Mouse (Mus musculus): ENCODE data around the gene Dnajc15. TPM values are rescaled to one million over a fixed set of nuclear protein-coding genes. Genes with fewer than 3 reads are reported as not detected.

The Dnajc15 gene
- polyA plus RNA-seq, 1 experiment from 2014 or later: 129 TPM

- Histone ChIP-seq H3K9me3 (replicated peaks; ENCODE audit: control insufficient read depth, low read length) (no peaks in the 10 kb centered on the region), H3K4me3 (ENCODE audit: low read depth, low read length) (no peak overlapping the region), H3K27me3 (ENCODE audit: control insufficient read depth, insufficient read depth, low read length) (no peaks in the 10 kb centered on the region), H3K4me1 (ENCODE audit: control insufficient read depth, insufficient read depth, low read length) (no peaks in the 10 kb centered on the region), H3K36me3 (replicated peaks; ENCODE audit: control insufficient read depth, insufficient read depth, low read depth, low read length) (no peaks in the 10 kb centered on the region), H3K9ac (replicated peaks; ENCODE audit: low read length) (no peak overlapping the region), H3K27ac (replicated peaks; ENCODE audit: low read depth, low read length) (no peak overlapping the region), H3K4me2 (ENCODE audit: low read depth, low read length) (no peak overlapping the region)
- ATAC-seq (replicated peaks; ENCODE audit: insufficient number of reproducible peaks, low FRiP score, low TSS enrichment, low read depth) (no peak), DNase-seq (ENCODE audit: low spot score) (no peak)
Observed at GRCm38 (mm10) chr14:77832359-77832758, 42.6 kb downstream of the Dnajc15 start.

GRCm38 (mm10) chr14:77831936-77832335, 43.0 kb downstream of the Dnajc15 start:
- no peak for DNase-seq (ENCODE audit: low spot score)
- no peak overlapping the region for H3K4me3 ChIP-seq (ENCODE audit: low read depth, low read length)
- no peak overlapping the region for H3K27ac ChIP-seq (replicated peaks; ENCODE audit: low read depth, low read length)
- H3K27me3 ChIP-seq (ENCODE audit: control insufficient read depth, insufficient read depth, low read length): no peaks in the 10 kb centered on the region
- no peak overlapping the region for H3K4me2 ChIP-seq (ENCODE audit: low read depth, low read length)
- no peak for ATAC-seq (replicated peaks; ENCODE audit: insufficient number of reproducible peaks, low FRiP score, low TSS enrichment, low read depth)
- 93% methylated on average over 4 of the region's 4 CpGs for WGBS
- H3K9ac ChIP-seq (replicated peaks; ENCODE audit: low read length): no peak overlapping the region
- no peaks in the 10 kb centered on the region for H3K36me3 ChIP-seq (replicated peaks; ENCODE audit: control insufficient read depth, insufficient read depth, low read depth, low read length)
- H3K4me1 ChIP-seq (ENCODE audit: control insufficient read depth, insufficient read depth, low read length): no peaks in the 10 kb centered on the region
- no peaks in the 10 kb centered on the region for H3K9me3 ChIP-seq (replicated peaks; ENCODE audit: control insufficient read depth, low read length)

DNA sequence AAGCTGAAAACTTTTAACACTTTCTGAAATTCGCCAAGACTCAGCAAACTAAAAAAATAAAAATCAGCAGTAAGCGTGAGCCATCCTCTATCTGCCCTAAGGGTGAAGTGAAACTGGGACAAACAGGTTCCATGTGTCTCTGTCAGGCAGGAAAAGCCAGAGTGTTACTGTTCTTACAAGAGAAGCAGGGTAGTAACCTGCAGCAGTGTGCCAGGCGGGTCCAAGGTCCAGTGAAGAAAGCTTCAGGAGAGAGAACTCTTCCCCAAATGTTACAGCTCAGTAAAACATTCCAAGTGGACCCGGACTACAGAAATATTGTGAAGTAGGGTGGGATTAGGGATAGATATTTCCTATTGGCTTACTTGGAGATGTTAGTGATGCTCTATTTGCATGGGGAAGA, 45.3 kb downstream of the Dnajc15 start:
- Histone ChIP-seq H3K4me2 (ENCODE audit: low read depth, low read length) (no peak overlapping the region), H3K9ac (replicated peaks; ENCODE audit: low read length) (no peak overlapping the region), H3K36me3 (replicated peaks; ENCODE audit: control insufficient read depth, insufficient read depth, low read depth, low read length) (no peaks in the 10 kb centered on the region), H3K4me3 (ENCODE audit: low read depth, low read length) (no peak overlapping the region), H3K9me3 (replicated peaks; ENCODE audit: control insufficient read depth, low read length) (no peaks in the 10 kb centered on the region), H3K4me1 (ENCODE audit: control insufficient read depth, insufficient read depth, low read length) (no peaks in the 10 kb centered on the region), H3K27ac (replicated peaks; ENCODE audit: low read depth, low read length) (no peak overlapping the region), H3K27me3 (ENCODE audit: control insufficient read depth, insufficient read depth, low read length) (no peaks in the 10 kb centered on the region)
- no peak for DNase-seq (ENCODE audit: low spot score)
- ATAC-seq (replicated peaks; ENCODE audit: insufficient number of reproducible peaks, low FRiP score, low TSS enrichment, low read depth): no peak
- WGBS: 78% methylated on average over 4 of the region's 4 CpGs

- Histone ChIP-seq H3K4me1 (ENCODE audit: control insufficient read depth, insufficient read depth, low read length) (no peaks in the 10 kb centered on the region), H3K4me3 (ENCODE audit: low read depth, low read length) (no peak overlapping the region), H3K27me3 (ENCODE audit: control insufficient read depth, insufficient read depth, low read length) (no peaks in the 10 kb centered on the region), H3K9ac (replicated peaks; ENCODE audit: low read length) (no peak overlapping the region), H3K9me3 (replicated peaks; ENCODE audit: control insufficient read depth, low read length) (no peaks in the 10 kb centered on the region), H3K27ac (replicated peaks; ENCODE audit: low read depth, low read length) (no peak overlapping the region), H3K4me2 (ENCODE audit: low read depth, low read length) (no peak overlapping the region), H3K36me3 (replicated peaks; ENCODE audit: control insufficient read depth, insufficient read depth, low read depth, low read length) (no peaks in the 10 kb centered on the region)
- DNase-seq (ENCODE audit: low spot score) (no peak), ATAC-seq (replicated peaks; ENCODE audit: insufficient number of reproducible peaks, low FRiP score, low TSS enrichment, low read depth) (no peak)
- WGBS: 94% methylated on average over 3 of the region's 3 CpGs
Observed at GRCm38 (mm10) chr14:77825891-77826290, 49.0 kb downstream of the Dnajc15 start.

GRCm38 (mm10) chr14:77825121-77825520, 49.8 kb downstream of the Dnajc15 start:
- ATAC-seq (replicated peaks; ENCODE audit: insufficient number of reproducible peaks, low FRiP score, low TSS enrichment, low read depth): no peak
- WGBS: 94% methylated on average over 6 of the region's 6 CpGs
- no peak overlapping the region for H3K4me2 ChIP-seq (ENCODE audit: low read depth, low read length)

GRCm38 (mm10) chr14:77819841-77820240, 55.1 kb downstream of the Dnajc15 start:
- WGBS: 88% methylated on average over 3 of the region's 3 CpGs
- Histone ChIP-seq H3K4me2 (ENCODE audit: low read depth, low read length) (no peak overlapping the region), H3K4me1 (ENCODE audit: control insufficient read depth, insufficient read depth, low read length) (no peaks in the 10 kb centered on the region), H3K9ac (replicated peaks; ENCODE audit: low read length) (no peak overlapping the region), H3K36me3 (replicated peaks; ENCODE audit: control insufficient read depth, insufficient read depth, low read depth, low read length) (no peaks in the 10 kb centered on the region), H3K4me3 (ENCODE audit: low read depth, low read length) (no peak overlapping the region), H3K27ac (replicated peaks; ENCODE audit: low read depth, low read length) (no peak overlapping the region), H3K9me3 (replicated peaks; ENCODE audit: control insufficient read depth, low read length) (no peaks in the 10 kb centered on the region), H3K27me3 (ENCODE audit: control insufficient read depth, insufficient read depth, low read length) (no peaks in the 10 kb centered on the region)
- no peak for DNase-seq (ENCODE audit: low spot score)
- no peak for ATAC-seq (replicated peaks; ENCODE audit: insufficient number of reproducible peaks, low FRiP score, low TSS enrichment, low read depth)

More at GRCm38 (mm10) chr14:77825121-77825520, 49.8 kb downstream of the Dnajc15 start:
- H3K9ac ChIP-seq (replicated peaks; ENCODE audit: low read length): no peak overlapping the region
- no peaks in the 10 kb centered on the region for H3K4me1 ChIP-seq (ENCODE audit: control insufficient read depth, insufficient read depth, low read length)
- no peak for DNase-seq (ENCODE audit: low spot score)
- no peak overlapping the region for H3K27ac ChIP-seq (replicated peaks; ENCODE audit: low read depth, low read length)
- H3K36me3 ChIP-seq (replicated peaks; ENCODE audit: control insufficient read depth, insufficient read depth, low read depth, low read length): no peaks in the 10 kb centered on the region
- no peaks in the 10 kb centered on the region for H3K27me3 ChIP-seq (ENCODE audit: control insufficient read depth, insufficient read depth, low read length)
- H3K4me3 ChIP-seq (ENCODE audit: low read depth, low read length): no peak overlapping the region
- no peaks in the 10 kb centered on the region for H3K9me3 ChIP-seq (replicated peaks; ENCODE audit: control insufficient read depth, low read length)

DNA sequence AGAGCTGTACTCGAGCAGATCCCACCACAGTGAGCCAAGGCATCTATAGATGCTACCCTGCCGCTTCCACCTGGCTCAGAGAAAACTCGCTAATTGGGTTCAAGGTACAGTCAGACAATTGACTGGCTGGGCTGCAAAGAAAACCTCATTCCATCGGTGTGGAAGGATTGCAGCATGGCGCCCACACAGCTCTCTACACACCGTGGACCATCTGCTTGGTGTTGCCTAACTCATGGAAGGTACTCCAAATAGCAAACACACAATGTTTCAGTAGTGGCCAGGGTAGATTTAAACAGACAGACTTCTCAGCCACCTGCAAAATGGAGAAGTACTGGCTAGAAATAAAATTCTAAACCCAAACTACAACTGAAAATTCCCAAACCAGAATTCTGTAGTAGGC, 57.4 kb downstream of the Dnajc15 start:
- H3K4me3 ChIP-seq (ENCODE audit: low read depth, low read length): no peak overlapping the region
- H3K27ac ChIP-seq (replicated peaks; ENCODE audit: low read depth, low read length): no peak overlapping the region
- H3K36me3 ChIP-seq (replicated peaks; ENCODE audit: control insufficient read depth, insufficient read depth, low read depth, low read length): no peaks in the 10 kb centered on the region
- no peak overlapping the region for H3K4me2 ChIP-seq (ENCODE audit: low read depth, low read length)
- H3K9ac ChIP-seq (replicated peaks; ENCODE audit: low read length): no peak overlapping the region
- ATAC-seq (replicated peaks; ENCODE audit: insufficient number of reproducible peaks, low FRiP score, low TSS enrichment, low read depth) (no peak), DNase-seq (ENCODE audit: low spot score) (no peak)
- 95% methylated on average over 6 of the region's 6 CpGs for WGBS
- no peaks in the 10 kb centered on the region for H3K9me3 ChIP-seq (replicated peaks; ENCODE audit: control insufficient read depth, low read length)
- no peaks in the 10 kb centered on the region for H3K27me3 ChIP-seq (ENCODE audit: control insufficient read depth, insufficient read depth, low read length)
- no peaks in the 10 kb centered on the region for H3K4me1 ChIP-seq (ENCODE audit: control insufficient read depth, insufficient read depth, low read length)

- Histone ChIP-seq H3K4me3 (ENCODE audit: low read depth, low read length) (no peak overlapping the region), H3K4me1 (ENCODE audit: control insufficient read depth, insufficient read depth, low read length) (no peaks in the 10 kb centered on the region), H3K27ac (replicated peaks; ENCODE audit: low read depth, low read length) (no peak overlapping the region), H3K9me3 (replicated peaks; ENCODE audit: control insufficient read depth, low read length) (no peaks in the 10 kb centered on the region), H3K9ac (replicated peaks; ENCODE audit: low read length) (no peak overlapping the region), H3K27me3 (ENCODE audit: control insufficient read depth, insufficient read depth, low read length) (no peaks in the 10 kb centered on the region), H3K4me2 (ENCODE audit: low read depth, low read length) (no peak overlapping the region), H3K36me3 (replicated peaks; ENCODE audit: control insufficient read depth, insufficient read depth, low read depth, low read length) (no peaks in the 10 kb centered on the region)
- ATAC-seq (replicated peaks; ENCODE audit: insufficient number of reproducible peaks, low FRiP score, low TSS enrichment, low read depth) (no peak), DNase-seq (ENCODE audit: low spot score) (no peak)
- WGBS: 69% methylated on average over 4 of the region's 4 CpGs
Observed at GRCm38 (mm10) chr14:77814935-77815334, 60.0 kb downstream of the Dnajc15 start.
